Mouse (Mus musculus): ENCODE measurements at regions not wholly inside any gene's neighbourhood (a gene's known extent, or its start where the extent isn't known, plus 50 kb on each side); places are given as distances from the start of the nearest gene placed in this dataset.

DNA sequence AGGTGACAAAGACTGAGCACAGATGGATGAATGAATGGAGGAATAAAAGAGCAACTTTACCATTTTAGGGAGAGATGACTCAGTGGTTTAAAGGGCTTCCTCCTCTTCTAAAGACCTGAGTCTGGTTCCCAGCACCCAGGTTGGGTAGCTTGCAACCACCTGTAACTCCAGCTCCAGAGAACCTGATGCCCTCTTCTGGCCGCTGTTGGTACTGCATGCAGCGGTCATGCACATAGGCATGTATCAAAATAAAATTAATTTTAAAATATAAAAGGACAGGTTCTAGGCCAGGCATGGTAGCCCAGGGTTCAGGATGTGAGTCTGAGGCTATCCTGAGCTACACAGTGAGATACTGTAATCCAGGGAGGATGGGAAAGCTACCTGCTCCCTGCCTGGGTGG, 103.4 kb upstream of the Rpl38 start:
- DNase-seq (ENCODE audit: low spot score) (no peak), ATAC-seq (ENCODE audit: extremely low read depth, insufficient number of reproducible peaks, low FRiP score, poor library complexity, severe bottlenecking) (no peak)
- Histone ChIP-seq H3K36me3 (replicated peaks) (no peaks in the 10 kb centered on the region), H3K27me3 (ENCODE audit: insufficient read depth, low read length) (no peaks in the 10 kb centered on the region), H3K9me3 (replicated peaks) (peaks cover 81% of the 10 kb centered on the region), H3K4me3 (ENCODE audit: low read depth, low read length) (no peak overlapping the region), H3K4me1 (ENCODE audit: insufficient read depth, low read depth, low read length) (no peaks in the 10 kb centered on the region)
- TF ChIP-seq CTCF (IDR thresholded peaks at IDR 0.05; ENCODE audit: low read depth, low read length) (no peak), GATA2 (IDR thresholded peaks at IDR 0.05; ENCODE audit: borderline replicate concordance, low read depth, low read length) (no peak), GATA1 (IDR thresholded peaks at IDR 0.05; ENCODE audit: borderline replicate concordance, low read length) (no peak), TAL1 (conservative IDR thresholded peaks at IDR 0.05; ENCODE audit: low read depth, low read length) (no peak), POLR2AphosphoS5 (IDR thresholded peaks at IDR 0.05; ENCODE audit: insufficient replicate concordance, low read depth, low read length) (no peak)

- TF ChIP-seq POLR2AphosphoS5 (IDR thresholded peaks at IDR 0.05; ENCODE audit: insufficient replicate concordance, low read depth, low read length) (no peak), GATA1 (IDR thresholded peaks at IDR 0.05; ENCODE audit: borderline replicate concordance, low read length) (no peak), CTCF (IDR thresholded peaks at IDR 0.05; ENCODE audit: low read depth, low read length) (no peak), GATA2 (IDR thresholded peaks at IDR 0.05; ENCODE audit: borderline replicate concordance, low read depth, low read length) (no peak), TAL1 (conservative IDR thresholded peaks at IDR 0.05; ENCODE audit: low read depth, low read length) (no peak)
- H3K27me3 ChIP-seq (ENCODE audit: insufficient read depth, low read length) = no peaks in the 10 kb centered on the region
- no peak overlapping the region; the same call in 1 of the 2 replicates for H3K4me3 ChIP-seq (ENCODE audit: low read depth, low read length)
- H3K4me1 ChIP-seq (ENCODE audit: insufficient read depth, low read depth, low read length) = no peaks in the 10 kb centered on the region
- ATAC-seq (ENCODE audit: extremely low read depth, insufficient number of reproducible peaks, low FRiP score, poor library complexity, severe bottlenecking) (no peak), DNase-seq (ENCODE audit: low spot score) (no peak)
- H3K36me3 ChIP-seq (replicated peaks) = no peaks in the 10 kb centered on the region
- H3K9me3 ChIP-seq (replicated peaks) = peaks cover 87% of the 10 kb centered on the region
Observed at GRCm38 (mm10) chr11:114563172-114563571, 105.2 kb upstream of the Rpl38 start.

DNA sequence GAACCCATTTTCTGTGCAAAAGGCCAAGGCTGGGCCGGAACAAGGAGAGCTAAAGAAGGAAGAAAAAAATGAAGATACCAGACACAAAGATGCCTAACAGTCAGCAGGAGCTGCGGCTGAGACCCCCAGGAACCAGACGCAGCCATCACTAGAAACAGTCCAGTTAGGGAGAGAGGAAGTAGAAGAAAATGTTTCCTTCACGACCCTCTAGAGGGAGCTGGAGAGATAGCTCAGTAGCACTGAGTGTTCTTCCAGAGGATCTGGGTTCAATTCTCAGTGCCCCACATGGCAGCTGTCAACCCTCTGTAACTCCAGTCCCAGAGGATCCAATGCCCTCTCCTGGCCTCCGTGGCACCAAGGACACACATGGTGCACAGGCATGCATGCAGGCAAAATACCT, 113.7 kb upstream of the Rpl38 start:
- no peak for ATAC-seq (ENCODE audit: extremely low read depth, insufficient number of reproducible peaks, low FRiP score, poor library complexity, severe bottlenecking)
- peaks cover 89% of the 10 kb centered on the region for H3K9me3 ChIP-seq (replicated peaks)
- no peaks in the 10 kb centered on the region for H3K27me3 ChIP-seq (ENCODE audit: insufficient read depth, low read length)
- no peaks in the 10 kb centered on the region for H3K36me3 ChIP-seq (replicated peaks)
- H3K4me1 ChIP-seq (ENCODE audit: insufficient read depth, low read depth, low read length) = no peaks in the 10 kb centered on the region
- no peak for DNase-seq (ENCODE audit: low spot score)
- TF ChIP-seq GATA2 (IDR thresholded peaks at IDR 0.05; ENCODE audit: borderline replicate concordance, low read depth, low read length) = no peak
- TF ChIP-seq CTCF (IDR thresholded peaks at IDR 0.05; ENCODE audit: low read depth, low read length) = no peak
- H3K4me3 ChIP-seq (ENCODE audit: low read depth, low read length) = no peak overlapping the region

GRCm38 (mm10) chr11:114553992-114554391, 114.3 kb upstream of the Rpl38 start:
- H3K9me3 ChIP-seq (replicated peaks) = peaks cover 88% of the 10 kb centered on the region
- TF ChIP-seq GATA1 (IDR thresholded peaks at IDR 0.05; ENCODE audit: borderline replicate concordance, low read length) (no peak), POLR2AphosphoS5 (IDR thresholded peaks at IDR 0.05; ENCODE audit: insufficient replicate concordance, low read depth, low read length) (no peak), CTCF (IDR thresholded peaks at IDR 0.05; ENCODE audit: low read depth, low read length) (no peak), TAL1 (conservative IDR thresholded peaks at IDR 0.05; ENCODE audit: low read depth, low read length) (no peak), GATA2 (IDR thresholded peaks at IDR 0.05; ENCODE audit: borderline replicate concordance, low read depth, low read length) (no peak)
- no peaks in the 10 kb centered on the region for H3K36me3 ChIP-seq (replicated peaks)
- ATAC-seq (ENCODE audit: extremely low read depth, insufficient number of reproducible peaks, low FRiP score, poor library complexity, severe bottlenecking) (no peak), DNase-seq (ENCODE audit: low spot score) (no peak)
- no peak overlapping the region for H3K4me3 ChIP-seq (ENCODE audit: low read depth, low read length)
- no peaks in the 10 kb centered on the region for H3K27me3 ChIP-seq (ENCODE audit: insufficient read depth, low read length)
- H3K4me1 ChIP-seq (ENCODE audit: insufficient read depth, low read depth, low read length) = no peaks in the 10 kb centered on the region

DNA sequence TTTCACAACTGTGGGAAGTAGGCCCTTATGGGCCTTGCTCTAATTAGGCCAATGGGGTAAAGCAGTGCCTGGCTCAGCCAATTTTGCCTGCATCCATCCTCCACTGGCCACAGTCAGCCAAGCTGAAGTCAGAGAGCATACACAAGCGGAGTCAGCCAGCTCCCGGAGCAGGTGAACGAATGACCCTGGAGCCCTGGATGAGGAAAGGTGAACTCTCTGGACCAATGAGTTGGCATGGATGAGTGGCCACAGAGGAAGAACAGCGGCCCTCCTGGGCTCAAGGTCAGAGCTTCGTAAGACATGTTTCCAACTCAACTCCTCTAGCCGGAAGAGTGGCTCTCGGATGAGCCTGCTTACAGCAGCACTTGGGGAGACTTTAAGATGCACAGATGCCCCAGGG, 116.1 kb upstream of the Rpl38 start:
- no peak for TF ChIP-seq GATA2 (IDR thresholded peaks at IDR 0.05; ENCODE audit: borderline replicate concordance, low read depth, low read length)
- no peak for TF ChIP-seq TAL1 (conservative IDR thresholded peaks at IDR 0.05; ENCODE audit: low read depth, low read length)
- TF ChIP-seq GATA1 (IDR thresholded peaks at IDR 0.05; ENCODE audit: borderline replicate concordance, low read length) = no peak
- TF ChIP-seq CTCF (IDR thresholded peaks at IDR 0.05; ENCODE audit: low read depth, low read length) = no peak
- no peak for TF ChIP-seq POLR2AphosphoS5 (IDR thresholded peaks at IDR 0.05; ENCODE audit: insufficient replicate concordance, low read depth, low read length)
- ATAC-seq (ENCODE audit: extremely low read depth, insufficient number of reproducible peaks, low FRiP score, poor library complexity, severe bottlenecking) = no peak
- no peaks in the 10 kb centered on the region for H3K36me3 ChIP-seq (replicated peaks)
- DNase-seq (ENCODE audit: low spot score) = no peak
- no peak overlapping the region for H3K4me3 ChIP-seq (ENCODE audit: low read depth, low read length)
- no peaks in the 10 kb centered on the region for H3K27me3 ChIP-seq (ENCODE audit: insufficient read depth, low read length)
- peaks cover 90% of the 10 kb centered on the region for H3K9me3 ChIP-seq (replicated peaks)
- no peaks in the 10 kb centered on the region for H3K4me1 ChIP-seq (ENCODE audit: insufficient read depth, low read depth, low read length)

DNA sequence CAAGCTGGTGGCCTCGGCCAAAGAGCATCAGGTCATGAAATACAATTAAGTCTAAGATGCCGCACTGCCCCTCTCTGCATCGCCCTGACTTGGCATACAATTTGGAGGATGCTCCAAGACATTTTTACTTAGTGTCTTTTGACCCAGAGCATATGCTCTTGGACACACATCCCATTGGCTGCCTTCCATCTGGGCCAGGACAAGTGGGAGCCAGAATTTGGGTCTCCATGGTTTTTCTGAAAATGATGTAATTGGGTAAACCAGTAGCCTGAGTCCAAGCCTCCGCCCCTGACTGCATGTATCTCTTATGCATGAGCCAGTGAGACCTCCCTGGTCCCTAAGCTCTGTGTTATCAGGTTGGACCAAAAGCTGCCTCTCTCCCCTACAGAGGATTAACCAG, 117.1 kb upstream of the Rpl38 start:
- H3K9me3 ChIP-seq (replicated peaks) = peaks cover 90% of the 10 kb centered on the region
- DNase-seq (ENCODE audit: low spot score) = no peak
- H3K4me1 ChIP-seq (ENCODE audit: insufficient read depth, low read depth, low read length) = no peaks in the 10 kb centered on the region
- no peaks in the 10 kb centered on the region for H3K36me3 ChIP-seq (replicated peaks)
- no peak for TF ChIP-seq GATA1 (IDR thresholded peaks at IDR 0.05; ENCODE audit: borderline replicate concordance, low read length)
- no peak for TF ChIP-seq POLR2AphosphoS5 (IDR thresholded peaks at IDR 0.05; ENCODE audit: insufficient replicate concordance, low read depth, low read length)
- no peak overlapping the region for H3K4me3 ChIP-seq (ENCODE audit: low read depth, low read length)
- ATAC-seq (ENCODE audit: extremely low read depth, insufficient number of reproducible peaks, low FRiP score, poor library complexity, severe bottlenecking) = no peak
- no peaks in the 10 kb centered on the region for H3K27me3 ChIP-seq (ENCODE audit: insufficient read depth, low read length)

- Histone ChIP-seq H3K4me1 (ENCODE audit: insufficient read depth, low read depth, low read length) (no peaks in the 10 kb centered on the region), H3K36me3 (replicated peaks) (no peaks in the 10 kb centered on the region), H3K9me3 (replicated peaks) (peaks cover 90% of the 10 kb centered on the region), H3K27me3 (ENCODE audit: insufficient read depth, low read length) (no peaks in the 10 kb centered on the region), H3K4me3 (ENCODE audit: low read depth, low read length) (no peak overlapping the region)
- no peak for DNase-seq (ENCODE audit: low spot score)
- no peak for ATAC-seq (ENCODE audit: extremely low read depth, insufficient number of reproducible peaks, low FRiP score, poor library complexity, severe bottlenecking)
- TF ChIP-seq GATA1 (IDR thresholded peaks at IDR 0.05; ENCODE audit: borderline replicate concordance, low read length) = no peak
- no peak for TF ChIP-seq POLR2AphosphoS5 (IDR thresholded peaks at IDR 0.05; ENCODE audit: insufficient replicate concordance, low read depth, low read length)
- TF ChIP-seq GATA2 (IDR thresholded peaks at IDR 0.05; ENCODE audit: borderline replicate concordance, low read depth, low read length) = no peak
- TF ChIP-seq CTCF (IDR thresholded peaks at IDR 0.05; ENCODE audit: low read depth, low read length) = no peak
- no peak for TF ChIP-seq TAL1 (conservative IDR thresholded peaks at IDR 0.05; ENCODE audit: low read depth, low read length)
Observed at GRCm38 (mm10) chr11:114548658-114549057, 119.7 kb upstream of the Rpl38 start.

All from G1E (cell line).